Mouse (Mus musculus): ENCODE data around the gene Plekhg4.

DNA sequence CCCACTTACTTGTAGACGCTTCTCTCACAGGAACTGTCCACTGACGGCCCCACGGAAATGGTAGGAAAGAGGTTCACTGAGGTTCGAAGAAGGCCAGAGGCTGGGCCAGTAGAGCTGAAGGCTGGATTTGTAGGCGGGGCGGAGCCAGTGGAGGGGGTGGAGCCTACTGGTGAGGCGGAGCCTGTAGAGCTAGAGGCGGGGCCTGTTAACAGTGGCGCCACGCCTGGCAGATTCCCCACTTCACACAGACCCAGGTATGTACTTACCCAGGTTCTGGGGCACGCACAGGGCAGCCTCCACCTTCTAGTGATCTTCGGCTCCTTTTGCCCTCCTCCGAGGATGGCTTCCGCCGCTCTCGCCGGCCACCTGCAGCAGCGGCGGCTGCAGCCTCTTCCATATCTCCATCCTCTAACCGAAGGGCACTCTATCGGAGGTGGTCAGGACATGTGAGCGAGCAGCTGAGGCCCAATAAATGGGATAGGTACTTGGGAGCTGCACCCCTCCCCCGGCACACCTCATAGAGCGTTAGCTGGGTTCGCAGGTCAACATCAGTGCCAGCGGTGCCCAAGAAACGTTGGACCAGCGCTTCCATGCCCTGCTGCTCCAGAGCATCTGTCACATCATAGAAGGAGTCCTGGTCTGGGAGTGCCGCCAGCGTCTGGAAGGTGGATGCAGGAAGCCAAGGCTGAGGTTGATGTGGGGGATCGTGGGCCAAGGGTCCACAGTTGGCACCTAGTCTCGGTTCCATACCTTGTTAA is 36.5 kb upstream of the Plekhg4 start:
- TF ChIP-seq CTCF (IDR thresholded peaks at IDR 0.05; ENCODE audit: insufficient read depth, low read depth, low read length) (no peak), POLR2A (IDR thresholded peaks at IDR 0.05; ENCODE audit: insufficient read depth, low read depth, low read length) (no peak)

Data from olfactory bulb, adult 2 months (tissue).